Mouse (Mus musculus): ENCODE measurements around the gene Slc39a11.
A peak's percentile ranks its signal among the peaks of the same experiment; 100 is the strongest.
"Not testable (repeated sequence)": the region's sequence is repeated elsewhere in the genome, so short reads cannot be mapped to it uniquely, and the experiment has no call there.

Gene Slc39a11

GRCm38 (mm10) chr11:113586423-113586822 lies 63.5 kb downstream of the Slc39a11 start:
- DNase-seq, result no peak

- DNase-seq, result no peak
Observed at GRCm38 (mm10) chr11:113583879-113584661, 65.8 kb downstream of the Slc39a11 start.

- no peak for DNase-seq
Observed at GRCm38 (mm10) chr11:113577221-113577620, 72.7 kb downstream of the Slc39a11 start.

- DNase-seq, result no peak
Observed at GRCm38 (mm10) chr11:113572641-113573040, 77.2 kb downstream of the Slc39a11 start.

- no peak for DNase-seq
Observed at GRCm38 (mm10) chr11:113571616-113572015, 78.3 kb downstream of the Slc39a11 start.

GRCm38 (mm10) chr11:113568999-113569398 lies 80.9 kb downstream of the Slc39a11 start:
- DNase-seq, result no peak

- DNase-seq, result not testable (repeated sequence)
Observed at GRCm38 (mm10) chr11:113567926-113568325, 82.0 kb downstream of the Slc39a11 start.

GRCm38 (mm10) chr11:113565006-113565995 lies 84.6 kb downstream of the Slc39a11 start:
- peak; percentile 82 to 92 for DNase-seq

GRCm38 (mm10) chr11:113562326-113562725 lies 87.6 kb downstream of the Slc39a11 start:
- DNase-seq, result peak; percentile 58 to 62

GRCm38 (mm10) chr11:113560150-113560549 lies 89.7 kb downstream of the Slc39a11 start:
- DNase-seq, result no peak

- DNase-seq, result no peak
Observed at GRCm38 (mm10) chr11:113558505-113558904, 91.4 kb downstream of the Slc39a11 start.

- DNase-seq, result no peak
Observed at GRCm38 (mm10) chr11:113556142-113556541, 93.7 kb downstream of the Slc39a11 start.

GRCm38 (mm10) chr11:113554701-113555360 lies 95.0 kb downstream of the Slc39a11 start:
- no peak for DNase-seq

GRCm38 (mm10) chr11:113554194-113554593 lies 95.7 kb downstream of the Slc39a11 start:
- no peak for DNase-seq

- no peak for DNase-seq
Observed at GRCm38 (mm10) chr11:113553605-113554004, 96.3 kb downstream of the Slc39a11 start.

- DNase-seq, result no peak
Observed at GRCm38 (mm10) chr11:113552539-113552938, 97.3 kb downstream of the Slc39a11 start.

GRCm38 (mm10) chr11:113546217-113546877 lies 103.5 kb downstream of the Slc39a11 start:
- peak; percentile 48 to 68 for DNase-seq

- no peak for DNase-seq
Observed at GRCm38 (mm10) chr11:113544017-113544640, 105.8 kb downstream of the Slc39a11 start.

GRCm38 (mm10) chr11:113541073-113541472 lies 108.8 kb downstream of the Slc39a11 start:
- DNase-seq, result no peak

- no peak for DNase-seq
Observed at GRCm38 (mm10) chr11:113539502-113540209, 110.2 kb downstream of the Slc39a11 start.

- no peak for DNase-seq
Observed at GRCm38 (mm10) chr11:113539079-113539478, 110.8 kb downstream of the Slc39a11 start.
